Mouse (Mus musculus): ENCODE data around the gene Gfod2. TPM values are rescaled to one million over a fixed set of nuclear protein-coding genes. Genes with fewer than 3 reads are reported as not detected.
A peak's percentile ranks its signal among the peaks of the same experiment; 100 is the strongest.

Gene Gfod2
- polyA plus RNA-seq, 1 experiment from 2014 or later, result 3.1 TPM

- Histone ChIP-seq H3K4me2 (no peak overlapping the region), H3K27me3 (no peaks in the 10 kb centered on the region), H3K27ac (no peak overlapping the region), H3K9me3 (replicated peaks) (no peaks in the 10 kb centered on the region), H3K4me1 (replicated peaks) (no peaks in the 10 kb centered on the region), H3K4me3 (replicated peaks) (no peak overlapping the region), H3K36me3 (no peaks in the 10 kb centered on the region), H3K9ac (no peak overlapping the region)
- no peak for DNase-seq
- WGBS (ENCODE audit: insufficient replicate concordance), result 88% methylated on average over 15 of the region's 15 CpGs
- ATAC-seq (ENCODE audit: low read depth), result no peak
These were observed 42.0 kb downstream of the Gfod2 start for GRCm38 (mm10) chr8:105716302-105716945.

- H3K9me3 ChIP-seq (replicated peaks), result no peaks in the 10 kb centered on the region
- DNase-seq (no peak), ATAC-seq (ENCODE audit: low read depth) (no peak)
- no peak overlapping the region for H3K9ac ChIP-seq
- H3K27me3 ChIP-seq, result no peaks in the 10 kb centered on the region
- H3K27ac ChIP-seq, result no peak overlapping the region
- no peak overlapping the region for H3K4me3 ChIP-seq (replicated peaks)
- WGBS (ENCODE audit: insufficient replicate concordance), result 61% methylated on average over 6 of the region's 6 CpGs
- no peaks in the 10 kb centered on the region for H3K4me1 ChIP-seq (replicated peaks)
- H3K4me2 ChIP-seq, result no peak overlapping the region
- H3K36me3 ChIP-seq, result no peaks in the 10 kb centered on the region
These were observed 43.4 kb downstream of the Gfod2 start for GRCm38 (mm10) chr8:105715042-105715441.

- H3K4me3 ChIP-seq (replicated peaks), result no peak overlapping the region
- ATAC-seq (ENCODE audit: low read depth), result peak; percentile 41
- no peak overlapping the region for H3K4me2 ChIP-seq
- H3K9me3 ChIP-seq (replicated peaks), result no peaks in the 10 kb centered on the region
- 4% methylated on average over 3 of the region's 3 CpGs for WGBS (ENCODE audit: insufficient replicate concordance)
- H3K36me3 ChIP-seq, result no peaks in the 10 kb centered on the region
- DNase-seq, result peak; percentile 74
- no peaks in the 10 kb centered on the region for H3K4me1 ChIP-seq (replicated peaks)
- no peak overlapping the region for H3K27ac ChIP-seq
- no peaks in the 10 kb centered on the region for H3K27me3 ChIP-seq
- H3K9ac ChIP-seq, result no peak overlapping the region
These were observed 44.3 kb downstream of the Gfod2 start for GRCm38 (mm10) chr8:105714139-105714538.

DNA sequence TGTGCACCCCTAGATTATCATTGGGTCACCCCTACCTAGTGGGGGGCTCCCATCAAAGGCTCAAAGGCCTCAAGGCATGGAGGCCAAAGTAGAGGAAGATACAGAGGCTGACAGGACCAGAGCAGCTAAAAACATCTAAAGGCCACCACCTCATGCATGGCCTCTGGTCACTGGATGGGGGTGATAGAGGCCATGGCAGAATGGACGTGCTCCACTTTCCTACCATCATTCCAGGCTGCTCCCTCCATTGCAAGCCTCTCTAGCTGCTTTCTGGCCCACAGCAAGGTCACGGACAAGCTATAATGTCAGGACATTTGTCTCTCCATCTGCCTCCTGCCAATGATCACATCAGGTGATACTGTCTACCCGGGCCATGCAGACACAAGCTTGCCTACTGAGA is 46.2 kb downstream of the Gfod2 start:
- 58% methylated on average over 3 of the region's 3 CpGs for WGBS (ENCODE audit: insufficient replicate concordance)
- H3K4me2 ChIP-seq, result no peak overlapping the region
- H3K4me1 ChIP-seq (replicated peaks), result peaks cover 10% of the 10 kb centered on the region
- no peak overlapping the region for H3K4me3 ChIP-seq (replicated peaks)
- H3K9me3 ChIP-seq (replicated peaks), result no peaks in the 10 kb centered on the region
- ATAC-seq (ENCODE audit: low read depth), result no peak
- H3K9ac ChIP-seq, result no peak overlapping the region
- no peaks in the 10 kb centered on the region for H3K27me3 ChIP-seq
- no peaks in the 10 kb centered on the region for H3K36me3 ChIP-seq
- DNase-seq, result no peak
- H3K27ac ChIP-seq, result no peak overlapping the region

- peaks cover 2% of the 10 kb centered on the region; the same call in 1 of the 2 replicates for H3K36me3 ChIP-seq
- ATAC-seq (ENCODE audit: low read depth) (no peak), DNase-seq (no peak)
- no peak overlapping the region for H3K4me3 ChIP-seq (replicated peaks)
- H3K4me2 ChIP-seq, result no peak overlapping the region
- H3K9ac ChIP-seq, result no peak overlapping the region
- H3K9me3 ChIP-seq (replicated peaks), result no peaks in the 10 kb centered on the region
- H3K27me3 ChIP-seq, result no peaks in the 10 kb centered on the region
- WGBS (ENCODE audit: insufficient replicate concordance), result 77% methylated on average over 14 of the region's 14 CpGs
- no peak overlapping the region for H3K27ac ChIP-seq
- H3K4me1 ChIP-seq (replicated peaks), result peaks cover 24% of the 10 kb centered on the region
These were observed 49.1 kb downstream of the Gfod2 start for GRCm38 (mm10) chr8:105709317-105709716.

- no peaks in the 10 kb centered on the region for H3K27me3 ChIP-seq
- ATAC-seq (ENCODE audit: low read depth), result no peak
- H3K27ac ChIP-seq, result no peak overlapping the region
- no peak overlapping the region for H3K9ac ChIP-seq
- peaks cover 24% of the 10 kb centered on the region for H3K4me1 ChIP-seq (replicated peaks)
- peaks cover 9% of the 10 kb centered on the region; the same call in 1 of the 2 replicates for H3K36me3 ChIP-seq
- no peak for DNase-seq
- no peak overlapping the region for H3K4me3 ChIP-seq (replicated peaks)
- 88% methylated on average over 8 of the region's 8 CpGs for WGBS (ENCODE audit: insufficient replicate concordance)
- no peak overlapping the region for H3K4me2 ChIP-seq
- no peaks in the 10 kb centered on the region for H3K9me3 ChIP-seq (replicated peaks)
These were observed 49.8 kb downstream of the Gfod2 start for GRCm38 (mm10) chr8:105708675-105709074.

DNA sequence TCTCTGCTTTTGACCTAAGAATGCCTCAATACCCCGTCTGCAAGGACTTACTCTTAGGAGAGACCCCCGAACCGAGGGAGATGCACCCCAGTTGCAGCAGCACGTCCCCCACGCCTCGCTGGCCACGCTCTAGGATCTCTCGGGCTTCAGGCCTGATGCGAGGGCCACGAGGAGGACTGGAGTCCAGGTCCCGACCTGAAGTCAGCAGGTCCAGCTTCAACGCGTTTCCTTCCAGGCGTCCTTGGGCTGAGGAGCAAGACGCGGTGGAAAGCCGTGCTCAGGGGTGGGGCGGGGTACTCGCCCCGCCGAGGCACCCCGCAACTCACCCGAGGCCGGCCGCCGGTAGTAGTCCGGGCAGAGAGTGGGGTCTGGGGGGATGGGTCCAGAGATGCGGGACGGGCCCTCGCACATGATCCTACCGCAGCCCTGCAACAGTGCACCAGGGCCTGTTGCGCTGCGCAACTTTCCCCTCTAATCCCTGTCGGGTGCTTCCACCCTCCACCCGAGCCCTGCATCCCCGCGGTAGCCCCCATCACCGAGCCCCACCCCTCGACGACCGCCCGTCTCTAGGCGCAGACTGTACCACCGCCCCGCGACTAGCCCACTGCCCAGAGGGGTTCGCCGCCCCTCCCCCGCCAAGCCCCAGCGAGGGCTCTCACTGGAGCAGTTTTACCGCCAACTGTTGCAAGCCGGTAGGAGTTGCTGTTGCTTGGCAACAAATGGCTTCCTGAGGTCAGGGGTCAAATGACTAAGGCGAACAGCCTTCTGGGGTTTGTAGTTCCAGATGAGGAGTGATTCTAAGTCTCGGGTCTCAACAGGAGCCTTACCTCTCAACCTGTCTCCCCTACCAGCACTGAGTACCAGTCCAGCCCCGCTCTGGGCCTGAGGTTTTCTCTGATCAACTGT is 50.7 kb downstream of the Gfod2 start, which contains the start of the genes 4933405L10Rik and Enkd1:
TSS of gene 4933405L10Rik (plus strand) at position 158 of the 906 bp plus-strand sequence.
TSS of gene Enkd1 (minus strand) at position 713 of the 906 bp plus-strand sequence.
- no peaks in the 10 kb centered on the region for H3K9me3 ChIP-seq (replicated peaks)
- ATAC-seq (ENCODE audit: low read depth) (peak; percentile 75), DNase-seq (peak; percentile 73)
- 2% methylated on average over 55 of the region's 55 CpGs for WGBS (ENCODE audit: insufficient replicate concordance)
- peaks cover 24% of the 10 kb centered on the region for H3K4me1 ChIP-seq (replicated peaks)
- H3K9ac ChIP-seq, result peak within 1 kb of the TSS; percentile 80
- no peak within 1 kb of the TSS for H3K27ac ChIP-seq
- peaks cover 18% of the 10 kb centered on the region; the same call in 1 of the 2 replicates for H3K36me3 ChIP-seq
- H3K4me3 ChIP-seq (replicated peaks), result peak within 1 kb of the TSS; percentile 70
- peak within 1 kb of the TSS; percentile 95 for H3K4me2 ChIP-seq
- H3K27me3 ChIP-seq, result no peaks in the 10 kb centered on the region

GRCm38 (mm10) chr8:105706426-105706825 is 52.0 kb downstream of the Gfod2 start:
- ATAC-seq (ENCODE audit: low read depth) (no peak), DNase-seq (no peak)
- no peaks in the 10 kb centered on the region for H3K9me3 ChIP-seq (replicated peaks)
- H3K4me1 ChIP-seq (replicated peaks), result peaks cover 35% of the 10 kb centered on the region
- peak overlapping the region; percentile 70; the same call in 1 of the 2 replicates for H3K4me3 ChIP-seq (replicated peaks)
- peak overlapping the region; percentile 80; the same call in 1 of the 2 replicates for H3K9ac ChIP-seq
- no peaks in the 10 kb centered on the region for H3K27me3 ChIP-seq
- H3K36me3 ChIP-seq, result peaks cover 21% of the 10 kb centered on the region; the same call in 1 of the 2 replicates
- H3K4me2 ChIP-seq, result peak overlapping the region; percentile 95
- H3K27ac ChIP-seq, result no peak overlapping the region
- WGBS (ENCODE audit: insufficient replicate concordance), result 80% methylated on average over 12 of the region's 12 CpGs

DNA sequence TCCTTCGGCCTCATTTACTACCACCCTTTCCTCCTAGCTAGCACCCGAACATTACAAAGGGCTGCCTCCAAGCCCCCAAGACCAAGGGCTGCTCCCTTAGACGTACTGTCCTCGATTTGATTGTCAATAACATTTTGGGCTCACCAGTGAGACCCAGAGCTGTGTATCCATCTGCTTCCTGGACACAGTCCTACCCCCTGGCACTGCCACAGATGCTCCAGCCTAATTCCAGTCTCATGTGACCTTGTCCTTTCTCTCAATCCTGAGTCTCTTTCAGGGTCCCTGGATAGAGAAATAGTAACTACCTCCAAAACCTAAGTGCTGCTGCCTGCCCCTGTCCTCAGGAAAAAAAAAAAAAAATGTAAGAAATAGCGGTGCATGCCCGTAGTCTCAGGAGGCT is 53.5 kb downstream of the Gfod2 start:
- Histone ChIP-seq H3K9ac (no peak overlapping the region), H3K4me3 (replicated peaks) (no peak overlapping the region), H3K27me3 (no peaks in the 10 kb centered on the region), H3K4me1 (replicated peaks) (peaks cover 41% of the 10 kb centered on the region), H3K36me3 (peaks cover 21% of the 10 kb centered on the region; the same call in 1 of the 2 replicates), H3K27ac (no peak overlapping the region), H3K4me2 (no peak overlapping the region), H3K9me3 (replicated peaks) (no peaks in the 10 kb centered on the region)
- DNase-seq, result no peak
- WGBS (ENCODE audit: insufficient replicate concordance), result 75% methylated on average over 6 of the region's 6 CpGs
- no peak for ATAC-seq (ENCODE audit: low read depth)

- DNase-seq, result no peak
- Histone ChIP-seq H3K9ac (no peak overlapping the region), H3K4me2 (no peak overlapping the region), H3K36me3 (peaks cover 21% of the 10 kb centered on the region; the same call in 1 of the 2 replicates), H3K27ac (no peak overlapping the region), H3K4me3 (replicated peaks) (no peak overlapping the region), H3K9me3 (replicated peaks) (no peaks in the 10 kb centered on the region), H3K4me1 (replicated peaks) (peaks cover 47% of the 10 kb centered on the region), H3K27me3 (no peaks in the 10 kb centered on the region)
- WGBS (ENCODE audit: insufficient replicate concordance), result 91% methylated on average over 34 of the region's 34 CpGs
- no peak for ATAC-seq (ENCODE audit: low read depth)
These were observed 54.2 kb downstream of the Gfod2 start for GRCm38 (mm10) chr8:105704146-105704812.

All from liver, embryonic 13.5 days (tissue).